Mouse (Mus musculus) spleen, postnatal 36 days (tissue): ENCODE results near the gene Clps.

ENCODE experiments used
- DNase-seq, 2 experiments: peaks; one replicate each; pipeline ENCODE4 v3.0.0; 2022; ENCODE audit warnings: low spot score in 2 of 2, mixed read lengths in 1 of 2

The Clps gene

GRCm38 (mm10) chr17:28553040-28553793 lies 7.3 kb downstream of the Clps start:
- peak; percentile 36 to 44 for DNase-seq

- no peak for DNase-seq
These were observed 11.5 kb downstream of the Clps start, which contains the start of gene Clpsl2 for GRCm38 (mm10) chr17:28549111-28549510. TSS of gene Clpsl2 (plus strand) at chr17:28549411.

- no peak for DNase-seq
These were observed 12.0 kb downstream of the Clps start for GRCm38 (mm10) chr17:28548550-28548949.

GRCm38 (mm10) chr17:28546925-28547324 lies 13.6 kb downstream of the Clps start:
- DNase-seq: no peak

GRCm38 (mm10) chr17:28537881-28538280 lies 22.7 kb downstream of the Clps start:
- no peak for DNase-seq

GRCm38 (mm10) chr17:28533327-28533726 lies 27.2 kb downstream of the Clps start:
- DNase-seq: no peak

GRCm38 (mm10) chr17:28532557-28532956 lies 28.0 kb downstream of the Clps start:
- DNase-seq: no peak

- DNase-seq: no peak
These were observed 28.6 kb downstream of the Clps start for GRCm38 (mm10) chr17:28531946-28532345.

- DNase-seq: no peak
These were observed 30.1 kb downstream of the Clps start, which contains the start of gene Armc12 for GRCm38 (mm10) chr17:28530506-28530905. TSS of gene Armc12 (plus strand) at chr17:28530806.

GRCm38 (mm10) chr17:28529116-28529515 lies 31.4 kb downstream of the Clps start:
- no peak for DNase-seq

- peak; percentile 84 to 86 for DNase-seq
These were observed 32.6 kb downstream of the Clps start for GRCm38 (mm10) chr17:28528043-28528351.

- DNase-seq: no peak
These were observed 33.2 kb downstream of the Clps start for GRCm38 (mm10) chr17:28527184-28528042.

GRCm38 (mm10) chr17:28524831-28525430 lies 35.6 kb downstream of the Clps start:
- peak; percentile 50 for DNase-seq

GRCm38 (mm10) chr17:28524009-28524695 lies 36.4 kb downstream of the Clps start:
- peak; percentile 71 to 78 for DNase-seq

GRCm38 (mm10) chr17:28523355-28524008 lies 37.1 kb downstream of the Clps start:
- DNase-seq: peak; percentile 36 to 41

- peak; percentile 94 to 95 for DNase-seq
These were observed 37.8 kb downstream of the Clps start for GRCm38 (mm10) chr17:28522623-28523354.

GRCm38 (mm10) chr17:28521920-28522319 lies 38.6 kb downstream of the Clps start:
- DNase-seq: no peak

GRCm38 (mm10) chr17:28521071-28521726 lies 39.4 kb downstream of the Clps start:
- DNase-seq: no peak

- DNase-seq: no peak
These were observed 40.0 kb downstream of the Clps start for GRCm38 (mm10) chr17:28520561-28520960.

- no peak for DNase-seq
These were observed 40.7 kb downstream of the Clps start for GRCm38 (mm10) chr17:28519827-28520226.
